Mouse (Mus musculus): ENCODE results near the gene Dclre1a.

The Dclre1a gene

GRCm38 (mm10) chr19:56547456-56548229 is at the start of gene Dclre1a:
Dclre1a (minus strand) TSS chr19:56548222.
- DNase-seq (ENCODE audit: low spot score) = peak; percentile 78

- DNase-seq (ENCODE audit: low spot score) = no peak
Observed at GRCm38 (mm10) chr19:56592472-56592871, 44.5 kb upstream of the Dclre1a start.

GRCm38 (mm10) chr19:56590250-56590649 is 42.2 kb upstream of the Dclre1a start:
- no peak for DNase-seq (ENCODE audit: low spot score)

- no peak for DNase-seq (ENCODE audit: low spot score)
Observed at GRCm38 (mm10) chr19:56589455-56589854, 41.4 kb upstream of the Dclre1a start.

- no peak for DNase-seq (ENCODE audit: low spot score)
Observed at GRCm38 (mm10) chr19:56589008-56589407, 41.0 kb upstream of the Dclre1a start.

GRCm38 (mm10) chr19:56588205-56588626 is 40.2 kb upstream of the Dclre1a start:
- no peak for DNase-seq (ENCODE audit: low spot score)

- DNase-seq (ENCODE audit: low spot score) = no peak
Observed at GRCm38 (mm10) chr19:56586320-56586719, 38.3 kb upstream of the Dclre1a start.

- no peak for DNase-seq (ENCODE audit: low spot score)
Observed at GRCm38 (mm10) chr19:56584288-56584687, 36.3 kb upstream of the Dclre1a start.

GRCm38 (mm10) chr19:56583785-56584184 is 35.8 kb upstream of the Dclre1a start:
- DNase-seq (ENCODE audit: low spot score) = no peak

- DNase-seq (ENCODE audit: low spot score) = no peak
Observed at GRCm38 (mm10) chr19:56581981-56582380, 34.0 kb upstream of the Dclre1a start.

GRCm38 (mm10) chr19:56577801-56578200 is 29.8 kb upstream of the Dclre1a start:
- no peak for DNase-seq (ENCODE audit: low spot score)

GRCm38 (mm10) chr19:56573184-56573583 is 25.2 kb upstream of the Dclre1a start:
- DNase-seq (ENCODE audit: low spot score) = no peak

GRCm38 (mm10) chr19:56571913-56572312 is 23.9 kb upstream of the Dclre1a start:
- DNase-seq (ENCODE audit: low spot score) = no peak

GRCm38 (mm10) chr19:56571234-56571633 is 23.2 kb upstream of the Dclre1a start:
- no peak for DNase-seq (ENCODE audit: low spot score)

GRCm38 (mm10) chr19:56570781-56571180 is 22.8 kb upstream of the Dclre1a start:
- no peak for DNase-seq (ENCODE audit: low spot score)

GRCm38 (mm10) chr19:56566940-56567339 is 18.9 kb upstream of the Dclre1a start:
- DNase-seq (ENCODE audit: low spot score) = no peak

GRCm38 (mm10) chr19:56566041-56566440 is 18.0 kb upstream of the Dclre1a start:
- DNase-seq (ENCODE audit: low spot score) = peak; percentile 64

- peak; percentile 21 for DNase-seq (ENCODE audit: low spot score)
Observed at GRCm38 (mm10) chr19:56565358-56565757, 17.3 kb upstream of the Dclre1a start.

- no peak for DNase-seq (ENCODE audit: low spot score)
Observed at GRCm38 (mm10) chr19:56563469-56563868, 15.4 kb upstream of the Dclre1a start.

GRCm38 (mm10) chr19:56562433-56563138 is 14.6 kb upstream of the Dclre1a start:
- DNase-seq (ENCODE audit: low spot score) = no peak

GRCm38 (mm10) chr19:56555972-56556371 is 8.0 kb upstream of the Dclre1a start:
- no peak for DNase-seq (ENCODE audit: low spot score)

- no peak for DNase-seq (ENCODE audit: low spot score)
Observed at GRCm38 (mm10) chr19:56553177-56553576, 5.2 kb upstream of the Dclre1a start.

GRCm38 (mm10) chr19:56549033-56549680 is 1.1 kb upstream of the Dclre1a start:
- peak; percentile 52 for DNase-seq (ENCODE audit: low spot score)

All from embryo, embryonic 10 days (tissue).